In the genomic region with DNA sequence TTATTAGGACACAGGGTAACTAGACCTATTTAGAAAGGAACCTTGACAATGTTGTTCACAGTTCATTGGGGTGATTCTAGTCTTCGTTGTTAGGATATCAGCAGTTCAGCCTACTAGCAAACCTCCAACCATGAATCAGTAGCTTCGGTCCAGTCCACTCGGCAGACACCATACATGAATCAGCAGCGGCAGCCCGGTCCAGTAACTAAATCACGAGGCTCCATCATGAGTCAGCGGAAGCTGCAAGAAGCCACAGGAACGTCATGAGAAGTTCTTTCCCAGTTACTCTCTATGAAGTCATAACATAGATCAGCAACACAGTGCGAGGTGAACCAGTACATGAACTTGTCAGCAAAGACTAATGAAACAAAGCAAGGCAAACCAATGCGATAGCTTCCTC, we compare ENCODE assay signal across 20 mouse cellular contexts.
"Had no signal": no experiment of that assay in that cellular context is flagged by ENCODE, and none has a peak within 500 bp of the region (broad histone marks: within the 10 kb centered on the region; RNA-seq: fewer than 3 reads in every experiment).

No protein-coding gene starts in this region.

- H3K27ac ChIP-seq: limb, embryonic 12.5 days; limb, embryonic 15.5 days; liver, embryonic 14.5 days; midbrain, embryonic 10.5 days; midbrain, embryonic 13.5 days; neural tube, embryonic 13.5 days had no signal

- ATAC-seq: liver, postnatal 0 days; midbrain, embryonic 13.5 days; midbrain, embryonic 16.5 days had no signal

- H3K9ac ChIP-seq: limb, embryonic 12.5 days; limb, embryonic 15.5 days; liver, embryonic 14.5 days; liver, postnatal 0 days; lung, embryonic 14.5 days; midbrain, embryonic 13.5 days; neural tube, embryonic 13.5 days had no signal

- H3K4me2 ChIP-seq: limb, embryonic 12.5 days; limb, embryonic 15.5 days; liver, embryonic 11.5 days; lung, embryonic 14.5 days; midbrain, embryonic 13.5 days; neural tube, embryonic 13.5 days had no signal

- H3K36me3 ChIP-seq: limb, embryonic 12.5 days; limb, embryonic 15.5 days; midbrain, embryonic 10.5 days; midbrain, embryonic 13.5 days; neural tube, embryonic 13.5 days had no signal

- DNase-seq: kidney, adult 18-20 months; kidney, adult 9 months; kidney, postnatal 14 days; kidney, postnatal 4 days; left cerebral cortex, postnatal 4 days; liver, postnatal 0 days; lung, embryonic 14.5 days; lung, postnatal 10 days; lung, postnatal 4 days; retina, postnatal 1 day; thymus, postnatal 25 days had no signal

- H3K9me3 ChIP-seq: limb, embryonic 15.5 days; midbrain, embryonic 13.5 days; neural tube, embryonic 13.5 days had no signal

- H3K4me3 ChIP-seq: limb, embryonic 12.5 days; limb, embryonic 15.5 days; midbrain, embryonic 10.5 days; midbrain, embryonic 13.5 days; myocyte; neural tube, embryonic 13.5 days had no signal

- H3K27me3 ChIP-seq: limb, embryonic 12.5 days; limb, embryonic 15.5 days had no signal
